Mouse (Mus musculus) brain, embryonic 18.5 days (tissue): Measurements from ENCODE around the gene Crygs.
"Not testable (repeated sequence)": the region's sequence is repeated elsewhere in the genome, so short reads cannot be mapped to it uniquely, and the experiment has no call there.

Experiments used
- DNase-seq: peaks from one replicate; pipeline ENCODE4 v3.0.0-alpha.2; 2012; ENCODE audit warnings: low read depth, low spot score

Crygs gene

GRCm38 (mm10) chr16:22789908-22790367 is 21.4 kb downstream of the Crygs start:
- DNase-seq: no peak

DNA sequence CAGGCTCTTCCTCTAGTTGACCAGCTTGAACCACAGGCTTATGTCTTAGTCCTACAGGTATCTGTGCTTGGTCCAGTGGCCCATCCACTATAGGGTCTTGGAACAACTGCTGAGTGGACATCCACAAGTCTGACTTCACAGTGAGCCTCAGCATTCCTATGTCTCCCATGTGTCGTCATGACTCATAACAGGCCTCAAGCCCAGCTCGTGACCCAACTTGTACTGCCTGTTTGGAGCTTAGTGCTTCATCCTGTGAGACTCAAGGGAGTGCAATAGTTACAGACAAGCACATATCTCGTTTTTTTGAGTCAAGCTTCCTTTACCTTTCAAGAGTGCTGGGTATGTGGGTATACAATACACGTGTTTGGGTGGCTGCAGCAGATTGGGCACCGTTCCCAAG is 28.7 kb downstream of the Crygs start:
- DNase-seq: no peak

- DNase-seq: no peak
Measured at GRCm38 (mm10) chr16:22779228-22779835, 32.0 kb downstream of the Crygs start.

DNA sequence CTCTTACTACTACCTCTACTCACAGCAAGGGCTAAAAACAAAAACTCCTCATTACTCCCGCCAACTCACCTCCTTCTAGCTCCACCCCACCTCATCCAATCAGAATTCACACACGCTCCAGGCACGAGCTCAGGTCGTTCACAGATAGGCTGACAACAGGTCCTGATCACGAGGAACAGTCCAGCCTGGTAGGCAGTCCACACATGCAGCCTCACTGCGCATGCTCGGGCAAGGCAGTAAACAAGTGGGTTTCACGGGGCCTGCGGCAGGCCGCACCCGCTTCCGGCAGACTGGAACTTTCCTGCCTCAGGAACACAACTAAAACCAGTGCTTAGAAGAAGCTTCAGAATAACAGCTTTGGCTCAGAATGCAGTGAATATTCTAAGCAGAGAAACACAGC is 33.1 kb downstream of the Crygs start:
- DNase-seq: not testable (repeated sequence)

GRCm38 (mm10) chr16:22775471-22775985 is 35.8 kb downstream of the Crygs start:
- no peak for DNase-seq

- DNase-seq: no peak
Measured at GRCm38 (mm10) chr16:22768661-22769060, 42.7 kb downstream of the Crygs start.

GRCm38 (mm10) chr16:22767405-22767804 is 44.0 kb downstream of the Crygs start:
- DNase-seq: no peak

DNA sequence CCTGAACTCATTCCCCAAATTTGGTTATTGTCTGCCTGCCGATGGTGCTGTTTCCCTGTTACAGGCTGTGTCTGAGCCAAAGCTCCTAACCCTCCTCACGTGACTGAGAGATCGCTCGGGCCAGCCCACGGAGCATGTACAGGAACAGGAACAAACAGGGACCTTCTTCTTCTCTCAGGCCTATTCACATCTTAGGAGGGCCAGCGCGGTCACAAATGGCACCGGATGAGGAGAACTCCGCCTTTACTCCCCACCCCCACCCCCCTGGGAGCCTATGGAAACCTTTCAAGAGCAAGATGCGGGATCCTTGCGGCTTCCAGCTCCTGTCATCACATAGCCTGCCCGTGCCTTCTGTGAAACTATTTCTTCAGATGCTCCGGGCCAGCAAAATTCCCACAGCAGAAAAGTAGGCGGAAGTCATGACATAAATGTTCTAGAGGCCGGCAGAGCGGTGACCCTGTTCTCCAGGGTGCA is 44.6 kb downstream of the Crygs start:
- no peak for DNase-seq

- no peak for DNase-seq
Measured at GRCm38 (mm10) chr16:22765531-22765930, 45.8 kb downstream of the Crygs start.
